Mouse (Mus musculus) urinary bladder, postnatal 4 days (tissue): ENCODE data around the gene Dact3.
A peak's percentile ranks its signal among the peaks of the same experiment; 100 is the strongest.

Experiments used
- DNase-seq, 2 experiments: peaks; one replicate each; pipeline ENCODE4 v3.0.0; 2021 to 2022; ENCODE audit warnings: low spot score in 2 of 2

Gene Dact3

DNA sequence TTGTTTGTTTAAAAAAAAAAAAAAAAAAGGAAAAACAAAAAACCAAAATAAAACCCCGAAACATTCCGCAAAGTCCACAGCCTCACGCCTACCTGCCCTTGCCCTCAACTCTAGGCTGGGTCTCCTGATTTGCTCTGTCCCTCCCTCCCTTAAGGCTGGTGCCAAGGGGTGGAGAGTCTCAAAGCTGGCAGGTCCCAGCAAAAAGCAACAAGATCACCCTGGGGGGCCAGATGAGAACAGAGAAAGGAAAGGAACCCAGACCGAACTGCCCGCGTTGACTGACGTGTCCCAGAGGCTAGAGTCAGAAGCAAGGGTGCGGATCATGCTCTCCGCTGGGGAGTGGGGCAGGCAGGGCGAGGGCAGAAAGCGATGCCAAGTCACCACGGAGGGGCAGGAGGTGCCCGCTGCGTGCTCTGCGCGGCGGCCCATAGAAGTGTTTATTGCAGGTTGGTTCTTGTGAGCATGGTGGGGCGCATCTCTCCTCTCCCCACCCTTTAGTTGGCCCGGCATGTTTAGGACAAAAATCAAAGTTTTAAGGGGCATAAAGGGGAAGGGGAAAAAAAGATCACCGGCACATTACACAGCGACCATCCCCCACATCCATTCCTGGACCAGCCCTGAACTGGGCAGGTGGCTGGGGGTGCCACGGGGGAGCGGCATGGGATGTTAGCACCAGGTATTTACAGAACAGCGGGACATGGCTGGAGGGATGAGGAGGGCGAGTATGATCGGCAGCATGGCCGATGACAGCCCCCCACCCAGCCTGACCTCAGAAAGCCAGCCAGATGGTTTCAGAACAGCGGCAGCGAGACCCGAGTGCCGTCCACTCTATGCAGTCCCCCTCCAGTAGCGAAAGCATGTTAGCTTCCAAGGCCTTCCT lies 40.6 kb downstream of the Dact3 start:
- no peak for DNase-seq

DNA sequence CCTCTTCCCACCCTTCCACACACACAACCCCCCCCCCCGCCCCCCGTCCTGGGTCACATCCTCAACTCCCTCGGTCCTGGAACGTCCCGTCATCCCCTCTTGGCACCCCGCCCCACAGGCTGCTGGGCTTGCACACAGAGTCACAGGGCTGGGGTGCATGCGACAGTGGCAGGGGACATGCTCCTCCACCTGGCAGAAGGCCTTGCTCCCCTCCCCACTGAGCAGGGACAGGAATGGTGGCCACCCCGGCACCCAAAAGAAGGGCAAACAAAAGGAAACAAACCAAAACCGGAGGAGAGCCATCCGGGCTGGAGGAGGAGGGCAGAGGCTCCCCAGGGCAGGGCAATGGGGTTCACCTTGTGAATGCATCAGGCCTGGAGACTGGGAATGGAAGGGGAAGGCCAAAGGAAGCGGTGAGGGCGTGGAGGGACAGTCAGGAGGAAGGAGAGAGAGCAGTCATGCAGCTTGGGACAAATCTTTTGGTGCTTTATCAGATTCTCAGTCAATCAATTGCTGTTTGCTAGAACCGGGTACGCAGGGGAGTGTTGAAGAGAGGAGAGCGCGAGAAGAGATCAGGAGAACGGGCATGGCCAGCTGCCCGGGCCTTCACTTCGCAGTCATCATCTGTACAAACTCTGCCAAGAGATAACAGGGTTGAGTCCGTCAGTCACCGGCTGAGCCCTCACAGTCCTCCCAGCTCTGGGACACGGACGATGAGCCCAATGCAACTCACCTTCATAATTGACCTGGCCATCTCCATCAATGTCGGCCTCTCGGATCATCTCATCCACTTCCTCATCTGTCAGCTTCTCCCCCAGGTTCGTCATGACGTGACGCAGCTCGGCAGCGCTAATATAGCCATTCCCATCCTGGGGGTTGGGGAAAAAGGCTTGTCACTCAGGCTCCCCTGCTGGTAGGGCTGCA lies 41.5 kb downstream of the Dact3 start:
- DNase-seq = no peak

DNA sequence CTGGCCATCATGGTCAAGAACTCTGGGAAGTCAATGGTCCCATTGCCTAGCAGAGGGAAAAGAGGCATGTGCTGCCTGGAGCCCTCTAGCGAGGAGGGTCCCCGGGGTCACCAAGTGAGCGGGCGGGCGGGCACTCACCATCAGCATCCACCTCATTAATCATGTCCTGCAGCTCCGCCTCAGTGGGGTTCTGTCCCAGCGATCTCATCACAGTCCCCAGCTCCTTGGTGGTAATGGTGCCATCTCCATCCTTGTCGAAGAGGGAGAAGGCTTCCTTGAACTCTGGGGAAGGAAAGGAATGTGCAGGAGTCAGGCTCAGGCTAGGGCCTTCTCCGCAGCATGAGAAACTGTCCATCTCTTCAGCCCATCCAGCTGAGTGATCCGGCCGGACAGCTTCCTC lies 42.3 kb downstream of the Dact3 start:
- DNase-seq = no peak

DNA sequence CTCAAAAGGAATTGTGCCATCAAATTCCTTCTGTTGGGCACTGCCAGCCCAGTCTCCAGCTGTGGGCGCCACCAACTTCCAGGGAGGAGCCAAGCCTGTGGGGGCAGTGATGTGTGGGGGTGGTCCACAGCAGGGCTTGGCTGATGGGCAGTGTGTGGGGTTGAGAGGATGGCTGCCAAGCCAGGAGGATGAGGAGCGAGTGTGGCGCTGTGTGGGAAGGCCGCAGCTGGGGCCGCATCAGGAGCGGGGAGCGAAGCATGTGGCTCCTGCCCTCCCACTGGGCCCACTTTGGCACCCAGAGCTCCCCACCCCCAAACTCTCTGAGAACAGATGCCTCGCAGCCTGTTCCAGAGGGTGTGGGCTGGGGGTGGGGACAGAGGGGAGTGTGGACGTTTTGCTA lies 42.9 kb downstream of the Dact3 start:
- no peak for DNase-seq

DNA sequence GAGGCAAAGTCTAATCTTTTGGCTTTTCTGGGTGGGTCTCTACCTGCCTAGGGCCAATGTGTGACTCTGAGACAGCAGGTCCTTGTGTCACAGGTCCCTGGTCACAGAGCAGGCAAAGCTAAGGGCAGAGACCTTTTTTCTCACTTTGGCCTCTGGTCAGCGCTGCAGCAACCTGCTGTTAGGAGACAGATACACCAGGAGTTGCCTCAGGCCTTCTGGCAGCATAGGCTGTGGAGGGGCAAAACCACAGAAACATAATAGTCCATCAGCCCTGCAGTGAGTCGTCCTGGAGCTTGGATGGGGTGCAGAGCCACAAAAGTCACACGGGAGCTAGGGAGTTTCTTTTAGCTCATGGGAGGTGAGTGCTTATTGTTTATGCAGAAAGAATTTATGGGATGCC lies 43.6 kb downstream of the Dact3 start:
- no peak for DNase-seq

DNA sequence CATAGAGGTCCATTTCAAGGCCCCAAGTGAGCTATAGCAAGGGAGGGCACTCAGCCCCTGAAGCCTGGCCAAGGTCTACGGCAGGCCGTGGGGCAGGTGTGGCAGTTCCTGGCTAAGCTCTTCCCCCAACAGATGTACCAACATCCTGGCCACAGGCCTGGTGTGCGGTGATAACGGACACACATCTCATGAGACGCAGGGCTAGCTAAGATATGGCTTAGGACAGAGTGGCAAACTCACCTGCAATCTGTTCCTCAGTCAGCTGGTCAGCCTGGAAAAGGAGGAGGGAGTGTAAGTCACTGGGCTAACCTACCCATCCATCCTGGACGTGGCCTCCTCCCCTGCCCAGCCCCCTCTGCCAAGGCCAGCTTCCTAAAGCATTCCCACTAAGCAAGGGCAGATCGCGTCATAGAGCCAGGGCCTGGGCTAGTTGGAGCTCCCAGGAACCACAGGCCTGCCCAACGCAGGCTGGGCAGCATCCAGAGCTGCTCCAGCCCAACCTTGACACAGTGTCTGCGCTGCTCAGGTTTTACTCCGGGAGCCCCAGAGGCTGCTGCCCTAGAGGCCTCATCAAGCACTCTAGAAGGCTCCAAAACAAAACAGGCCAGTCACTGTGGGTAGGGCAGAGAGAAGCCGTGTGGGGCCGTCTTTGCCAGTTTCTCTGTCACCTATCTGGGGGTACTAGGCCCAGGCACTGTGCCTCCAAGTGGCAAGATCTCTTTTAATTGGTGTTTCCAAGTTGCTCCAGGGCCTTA lies 44.5 kb downstream of the Dact3 start:
- DNase-seq = no peak

DNA sequence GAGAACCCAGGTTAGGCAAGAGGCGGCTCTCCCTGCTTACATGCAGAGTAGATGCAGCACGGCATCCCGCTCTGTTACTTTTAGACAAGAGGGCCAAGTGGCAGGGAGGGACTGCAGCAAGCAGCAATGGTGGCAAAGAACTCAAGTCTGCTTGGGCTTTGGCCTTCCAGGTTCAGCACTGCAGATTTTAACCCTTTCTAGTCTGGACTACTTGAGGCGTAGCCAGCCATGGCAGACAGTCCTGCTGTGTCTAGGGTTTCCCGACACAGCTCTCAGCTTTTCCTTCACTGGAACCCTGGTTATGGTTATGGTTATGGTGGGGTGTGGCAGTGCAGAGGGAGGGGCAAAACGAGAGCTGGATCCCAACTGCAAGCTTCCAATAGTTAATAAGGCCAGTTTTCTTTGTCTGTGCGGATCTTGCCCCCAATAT lies 45.0 kb downstream of the Dact3 start:
- DNase-seq = no peak

DNA sequence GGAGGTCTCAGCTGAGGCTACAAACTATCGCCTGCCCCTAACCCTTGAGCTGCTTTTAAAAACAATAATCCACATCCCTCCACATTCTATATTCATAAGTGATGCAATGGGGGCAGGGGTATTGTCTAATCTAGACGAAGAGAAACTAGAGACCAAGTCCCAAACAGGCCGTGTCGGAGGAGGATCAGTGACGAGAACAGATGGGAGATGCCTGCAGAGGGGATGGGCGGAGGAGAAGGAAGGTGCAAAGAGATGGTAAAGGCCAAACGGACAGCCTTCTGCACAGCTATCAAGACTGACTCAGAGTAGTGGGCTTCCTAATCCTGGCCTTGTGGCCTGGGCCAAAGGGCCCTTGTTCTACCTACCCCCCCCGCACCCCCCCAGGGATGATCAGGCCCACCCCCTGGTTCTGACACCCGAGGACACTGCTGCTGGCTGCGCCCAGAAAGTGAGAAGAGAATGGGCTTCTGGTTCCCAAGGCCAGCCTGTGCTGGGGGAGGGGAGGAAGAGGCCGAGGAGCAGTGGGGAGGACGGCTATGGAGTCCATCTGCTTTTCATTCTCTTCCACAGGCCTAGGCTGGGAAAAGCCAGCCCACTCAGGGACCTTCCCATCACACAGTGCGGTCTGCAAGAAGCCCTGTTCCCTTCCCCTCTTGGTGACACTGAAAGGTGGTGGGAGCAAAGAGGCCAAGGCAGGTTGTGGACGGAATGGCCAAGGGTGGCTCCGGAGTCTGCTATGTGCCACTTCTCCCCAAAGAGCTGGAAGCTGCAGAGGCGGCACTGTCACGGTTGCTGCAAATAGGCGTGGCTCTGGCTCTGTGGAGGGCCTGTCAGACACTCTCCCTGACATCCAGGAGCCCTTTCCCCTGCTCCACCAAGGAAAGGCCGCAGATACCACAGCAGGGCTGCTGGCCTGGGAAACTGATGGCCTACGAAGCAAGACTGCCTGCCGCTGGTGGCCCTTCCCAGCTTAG lies 46.0 kb downstream of the Dact3 start:
- DNase-seq = no peak

DNA sequence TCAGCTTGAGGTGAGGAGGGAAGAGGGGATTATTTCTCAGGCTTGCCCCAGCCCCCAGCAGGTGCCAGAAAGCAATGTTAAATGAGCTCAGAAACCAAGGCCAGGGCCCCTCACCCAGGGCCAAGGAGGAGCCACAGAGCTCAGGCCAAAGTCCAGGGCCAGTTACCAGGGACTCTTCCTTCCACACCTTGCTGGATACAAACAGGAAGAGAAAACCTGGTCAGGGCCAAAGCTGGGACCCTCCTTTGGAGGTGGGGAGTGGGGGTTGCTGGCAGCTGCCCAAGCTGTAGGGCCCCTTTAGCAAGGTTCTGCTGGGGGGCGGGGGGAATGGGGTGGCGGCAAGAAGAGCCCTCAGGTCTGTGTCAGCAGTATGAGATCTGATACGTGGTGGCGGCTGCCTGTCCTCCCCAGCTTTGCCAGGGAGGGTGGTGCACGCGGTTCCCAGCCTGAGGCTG lies 46.8 kb downstream of the Dact3 start:
- DNase-seq = no peak

DNA sequence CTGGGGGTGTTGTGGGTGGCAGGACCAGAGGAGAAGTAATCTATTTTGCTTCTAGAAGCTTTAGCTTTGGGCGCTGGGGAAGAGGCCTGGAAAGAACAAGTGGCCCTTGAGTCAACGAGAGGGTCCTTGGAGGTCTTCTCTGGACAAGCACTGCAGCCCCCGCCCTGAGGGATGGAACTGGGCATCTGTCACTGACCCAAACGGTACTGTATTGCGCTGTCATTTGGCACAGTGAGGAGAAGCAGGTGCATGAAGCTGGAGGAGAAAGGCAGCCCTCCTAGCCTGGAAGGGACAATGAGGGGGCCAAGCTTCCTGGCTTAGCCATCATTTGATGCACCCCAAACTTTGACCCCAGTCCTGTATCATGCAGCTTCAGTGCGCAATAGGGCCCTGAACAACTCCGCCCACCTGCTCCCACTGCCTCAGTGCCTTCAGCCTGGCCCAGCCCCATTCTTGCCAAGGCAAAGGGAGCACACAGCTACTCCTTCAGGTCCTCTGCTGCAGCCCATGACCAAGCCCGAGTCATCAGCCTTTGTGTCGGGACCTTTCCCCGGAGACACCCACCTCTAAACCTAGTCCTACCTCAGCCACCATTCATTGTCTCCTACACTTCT lies 47.4 kb downstream of the Dact3 start:
- DNase-seq = no peak

DNA sequence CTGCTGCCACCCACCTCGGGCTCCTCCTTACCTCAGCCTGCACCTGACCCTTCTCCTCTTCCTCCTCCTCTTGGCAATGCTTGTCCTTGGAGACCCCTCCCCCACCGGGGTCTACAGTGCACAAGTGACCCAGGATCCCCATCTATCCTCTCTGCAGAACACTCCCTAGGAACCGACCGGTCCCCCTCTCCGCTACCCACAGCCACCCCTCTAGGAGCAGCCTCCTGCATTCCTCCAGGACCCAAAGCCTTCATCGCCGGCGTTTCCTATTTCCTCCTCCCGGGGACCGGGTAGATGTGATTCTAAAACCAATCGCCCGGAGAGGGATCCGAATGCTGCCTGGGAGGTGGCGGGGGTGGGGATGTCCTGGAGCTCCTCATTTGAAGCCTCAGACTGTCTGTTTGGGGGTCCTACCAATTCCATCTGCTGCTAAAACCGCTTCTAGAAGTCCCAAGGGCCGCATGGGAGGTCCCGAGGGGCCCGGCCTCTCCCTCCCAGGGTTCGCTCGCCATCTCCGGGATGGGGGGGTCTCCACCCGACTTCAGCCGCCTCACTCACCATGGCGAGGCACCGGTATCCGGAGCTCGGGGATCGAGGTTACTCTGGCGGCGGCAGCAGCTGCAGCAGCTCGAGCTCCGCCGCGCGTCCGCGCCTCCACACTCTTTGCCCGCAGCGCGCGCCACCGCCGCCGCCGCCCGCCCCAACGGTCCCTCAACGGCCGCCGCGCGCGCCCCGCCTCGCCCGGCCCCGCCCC lies 48.3 kb downstream of the Dact3 start:
- DNase-seq = no peak

DNA sequence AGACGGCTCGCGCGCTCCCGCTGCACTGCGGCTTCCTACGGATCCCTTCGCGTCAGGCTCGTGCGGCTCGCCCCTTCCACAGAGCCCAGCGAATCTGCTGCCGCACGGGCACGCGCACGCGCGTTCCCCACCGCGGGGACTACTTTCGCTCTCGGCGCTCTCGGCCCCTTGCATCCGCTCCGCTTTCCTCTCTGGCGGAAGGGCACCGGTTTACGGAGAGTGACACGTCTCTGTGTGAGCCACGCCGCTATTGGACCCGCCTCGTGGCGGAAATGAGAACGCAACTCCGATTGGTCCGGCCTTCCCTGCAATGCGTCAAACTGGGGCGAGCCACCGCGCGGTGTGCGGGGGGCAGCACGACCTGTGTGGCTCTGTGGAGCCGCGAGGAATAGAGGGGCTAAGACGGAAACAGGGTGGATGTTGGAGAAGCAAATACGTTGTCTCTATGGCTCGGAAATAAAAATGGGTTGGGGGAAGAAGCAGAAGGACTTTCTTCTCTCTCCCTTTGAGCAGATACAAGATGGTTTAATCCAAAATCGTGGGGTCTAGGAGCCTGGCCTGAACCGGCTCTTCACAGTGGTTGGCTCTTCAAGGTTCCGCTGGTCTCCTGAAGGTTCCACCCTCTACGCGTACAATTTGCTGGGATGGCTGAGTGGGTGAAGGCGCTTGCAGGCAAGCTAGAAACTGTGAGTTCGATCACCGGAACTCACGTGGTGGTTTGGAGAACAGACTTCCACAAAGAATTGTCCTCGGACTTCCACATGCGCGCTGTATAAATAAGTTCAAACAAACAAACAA lies 49.1 kb downstream of the Dact3 start, which contains the start of gene Calm3:
Calm3 (minus strand) TSS at position 78 of the 798 bp plus-strand sequence.
- DNase-seq = peak; percentile 99 to 100

DNA sequence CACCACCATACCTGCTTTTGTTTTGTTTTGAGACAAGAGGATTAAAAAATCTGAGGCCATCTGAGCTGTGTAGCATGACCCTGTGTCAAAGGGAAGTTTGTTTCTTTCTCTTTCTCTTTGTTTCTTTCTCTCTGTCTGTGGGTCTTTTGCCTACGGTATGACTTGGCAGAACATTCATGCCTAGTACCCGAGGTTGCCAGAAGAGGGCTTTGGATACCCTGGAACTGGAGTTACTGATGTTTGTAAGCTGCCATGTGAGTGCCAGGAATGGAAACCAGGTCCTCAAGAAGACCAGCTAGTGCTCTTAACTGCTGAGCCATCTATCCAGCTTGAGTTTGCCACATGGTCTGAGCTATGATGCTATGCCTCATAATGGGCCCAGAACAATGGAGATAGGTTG lies 53.2 kb downstream of the Dact3 start:
- no peak for DNase-seq

DNA sequence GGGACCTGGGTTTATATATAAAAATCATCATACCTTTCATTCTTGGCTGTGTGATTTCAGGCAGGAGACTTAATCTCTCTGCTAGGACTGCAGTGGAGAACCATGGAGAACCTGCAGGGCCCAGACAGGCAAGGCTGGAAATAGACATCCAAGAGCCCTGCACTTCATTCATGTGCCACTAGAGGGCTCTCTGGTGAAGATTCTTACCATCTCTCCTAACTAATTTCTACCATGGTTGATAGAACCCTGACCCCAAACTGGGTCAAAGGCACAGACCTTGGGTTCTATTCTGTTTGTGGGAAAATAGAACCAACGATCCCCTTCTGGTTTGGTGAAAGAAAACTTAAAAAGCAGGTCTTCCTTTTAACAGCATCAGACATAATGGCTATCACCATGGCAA lies 55.7 kb downstream of the Dact3 start:
- DNase-seq = no peak

DNA sequence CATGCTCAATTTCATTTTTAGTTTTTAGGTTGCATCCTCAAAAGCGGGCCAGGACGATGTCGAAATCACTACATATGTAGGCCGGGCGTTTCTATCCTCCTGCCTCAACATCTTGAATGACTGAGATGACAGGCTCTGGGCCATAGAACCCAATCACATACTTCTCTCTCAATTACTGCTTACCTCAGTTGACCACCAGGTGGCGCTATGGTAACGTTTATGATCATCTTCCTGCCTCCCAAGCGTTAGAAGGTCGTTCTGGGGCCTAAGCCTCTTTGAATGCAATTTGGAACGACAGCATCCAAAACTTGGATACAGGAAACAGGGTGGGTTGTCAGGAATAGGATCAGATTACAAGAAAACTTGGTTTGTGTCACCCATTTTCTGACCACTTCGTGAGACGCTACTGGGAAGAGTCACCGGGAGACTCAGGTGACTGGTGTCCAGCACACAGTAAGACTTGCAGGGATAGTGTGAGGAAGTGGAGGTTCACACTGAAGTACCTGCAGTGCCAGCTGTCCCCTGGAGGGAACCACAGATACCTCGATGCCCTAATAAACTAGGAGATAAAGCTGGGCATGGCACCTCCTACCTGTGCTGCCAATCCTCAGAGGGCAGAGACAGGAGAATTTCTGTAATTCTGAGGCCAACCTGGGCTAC lies 57.0 kb downstream of the Dact3 start:
- DNase-seq = peak; percentile 60 to 84

DNA sequence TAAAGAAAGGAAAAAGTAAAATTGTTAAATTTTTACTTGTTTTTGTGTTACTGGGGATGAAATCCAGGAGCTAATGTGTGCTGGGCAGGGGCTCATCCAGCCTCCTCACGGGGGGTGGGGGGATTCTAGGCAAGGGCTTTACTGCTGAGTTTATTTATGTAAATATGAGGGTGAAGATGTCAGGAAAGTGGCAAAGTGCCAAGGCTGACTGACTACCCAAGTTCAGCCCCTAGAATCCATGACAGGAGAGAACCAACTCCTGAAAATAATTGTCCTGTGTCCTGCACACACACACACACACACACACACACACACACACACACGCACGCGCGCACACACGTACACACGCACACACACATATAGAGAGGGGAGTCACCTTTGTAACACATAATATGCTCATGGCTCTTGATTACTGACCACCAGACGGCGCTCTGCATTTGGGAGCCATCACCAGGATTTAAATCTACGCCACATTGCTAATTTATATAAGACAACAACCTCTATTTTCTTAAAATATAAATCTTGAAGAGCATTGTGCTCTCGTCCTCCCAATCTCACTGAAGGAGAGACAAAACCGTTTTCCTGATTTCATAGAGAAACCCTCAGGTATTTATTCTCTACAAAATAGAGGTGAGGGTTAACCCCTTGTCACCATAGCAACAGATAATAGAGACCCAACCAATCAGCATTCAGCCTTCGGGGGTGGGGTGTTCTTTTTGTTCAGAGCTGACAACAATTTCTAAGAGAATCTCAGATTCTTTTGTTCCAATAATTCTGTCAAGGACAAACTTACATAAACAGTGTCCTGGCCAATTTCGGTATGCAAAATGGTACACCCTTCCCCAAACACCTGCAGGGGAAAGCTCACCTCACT lies 57.8 kb downstream of the Dact3 start:
- no peak for DNase-seq
